Mouse (Mus musculus) kidney, adult 2 months (tissue): ENCODE measurements around the gene Kcnmb4. TPM values are rescaled to one million over a fixed set of nuclear protein-coding genes. Genes with fewer than 3 reads are reported as not detected.
A peak's percentile ranks its signal among the peaks of the same experiment; 100 is the strongest.

Experiments used
- DNase-seq: peaks from one replicate; pipeline ENCODE4 v3.0.0; 2021
- H3K27ac ChIP-seq: fragments of 200-500 bp; 2 replicates; pipeline ENCODE4 v1.5.1; 2012; ENCODE audit warnings: low read depth, low read length, control low read depth, inconsistent platforms; ENCODE audit not compliant: insufficient read depth
- H3K27me3 ChIP-seq: fragments of 200-500 bp; replicated peaks from 2 replicates; pipeline ENCODE4 v1.6.1; 2012; ENCODE audit warnings: mild to moderate bottlenecking, moderate library complexity, low read length, inconsistent platforms; ENCODE audit not compliant: control insufficient read depth, insufficient read depth
- H3K36me3 ChIP-seq: fragments of 200-500 bp; 2 replicates; pipeline ENCODE4 v1.6.1; 2012; ENCODE audit warnings: mild to moderate bottlenecking, moderate library complexity, low read length, inconsistent platforms; ENCODE audit not compliant: control insufficient read depth, insufficient read depth
- H3K4me1 ChIP-seq: fragments of 200-500 bp; 2 replicates; pipeline ENCODE4 v1.6.1; 2011; ENCODE audit warnings: low read length; ENCODE audit not compliant: control insufficient read depth, insufficient read depth
- H3K4me3 ChIP-seq: fragments of 200-500 bp; 2 replicates; pipeline ENCODE4 v1.5.1; 2011; ENCODE audit warnings: mild to moderate bottlenecking, low read depth, low read length, control low read depth; ENCODE audit not compliant: insufficient read depth
- CTCF ChIP-seq: fragments of 200-500 bp; conservative IDR thresholded peaks from 2 replicates; pipeline ENCODE4 v1.5.1; 2011; ENCODE audit warnings: low read depth, mild to moderate bottlenecking, control low read depth, low read length, moderate library complexity, mixed read lengths; ENCODE audit not compliant: insufficient read depth, insufficient read length
- POLR2A ChIP-seq: fragments of 200-500 bp; IDR thresholded peaks from one replicate; pipeline ENCODE4 v1.6.1; 2011; ENCODE audit warnings: low read depth, low read length, control low read depth
- WGBS: fragments of 180-500 bp; shearing (Covaris S2); methylation state at CpG from one replicate; pipeline ENCODE4 v1.1.7; 2018; 5-methylcytosine and 5-hydroxymethylcytosine counted together
- polyA plus RNA-seq: library from polyadenylated mRNA; depleted of rRNA; stranded (reverse); fragments of >200 nt; gene quantifications from 2 replicates; pipeline ENCODE4 v1.2.3, GENCODE M21; 2012

The Kcnmb4 gene
- polyA plus RNA-seq, 1 experiment, result 1.5 TPM

- TF ChIP-seq CTCF, result no peak
- no peak for TF ChIP-seq POLR2A
- peaks cover 4% of the 10 kb centered on the region for H3K36me3 ChIP-seq
- H3K4me3 ChIP-seq, result no peak overlapping the region
- H3K27me3 ChIP-seq, result no peaks in the 10 kb centered on the region
- no peaks in the 10 kb centered on the region for H3K4me1 ChIP-seq
- H3K27ac ChIP-seq, result no peak overlapping the region
- WGBS, result 49% methylated on average over 3 of the region's 3 CpGs
- peak; percentile 61 for DNase-seq
Measured at GRCm38 (mm10) chr10:116492768-116493167, 19.1 kb upstream of the Kcnmb4 start.

- Histone ChIP-seq H3K36me3 (no peaks in the 10 kb centered on the region; the same call in none of the 2 replicates), H3K4me3 (no peak overlapping the region), H3K27ac (no peak overlapping the region), H3K4me1 (no peaks in the 10 kb centered on the region), H3K27me3 (no peaks in the 10 kb centered on the region)
- TF ChIP-seq POLR2A (no peak), CTCF (no peak)
- WGBS, result 85% methylated on average over 10 of the region's 10 CpGs
- no peak for DNase-seq
Measured at GRCm38 (mm10) chr10:116486895-116487747, 13.4 kb upstream of the Kcnmb4 start.

- H3K36me3 ChIP-seq, result no peaks in the 10 kb centered on the region
Measured at GRCm38 (mm10) chr10:116481917-116482316, 8.2 kb upstream of the Kcnmb4 start.

GRCm38 (mm10) chr10:116480988-116481387 lies 7.3 kb upstream of the Kcnmb4 start:
- Histone ChIP-seq H3K27me3 (no peaks in the 10 kb centered on the region; the same call in 1 of the 2 replicates), H3K27ac (no peak overlapping the region), H3K36me3 (no peaks in the 10 kb centered on the region), H3K4me3 (no peak overlapping the region), H3K4me1 (no peaks in the 10 kb centered on the region)
- 0 out of 2 replicates have a peak, but pooled peaks have one; percentile 4 for TF ChIP-seq CTCF
- TF ChIP-seq POLR2A, result no peak
- no peak for DNase-seq
- 92% methylated on average over 5 of the region's 5 CpGs for WGBS

More at GRCm38 (mm10) chr10:116481917-116482316, 8.2 kb upstream of the Kcnmb4 start:
- H3K4me1 ChIP-seq, result no peaks in the 10 kb centered on the region
- H3K4me3 ChIP-seq, result no peak overlapping the region
- DNase-seq, result no peak
- WGBS, result 81% methylated on average over 12 of the region's 12 CpGs
- H3K27ac ChIP-seq, result no peak overlapping the region
- TF ChIP-seq POLR2A (no peak), CTCF (no peak)
- no peaks in the 10 kb centered on the region; the same call in 1 of the 2 replicates for H3K27me3 ChIP-seq

- 95% methylated on average over 3 of the region's 3 CpGs for WGBS
- no peak for DNase-seq
- Histone ChIP-seq H3K36me3 (no peaks in the 10 kb centered on the region), H3K27me3 (peaks cover 9% of the 10 kb centered on the region), H3K4me1 (no peaks in the 10 kb centered on the region), H3K4me3 (no peak overlapping the region), H3K27ac (no peak overlapping the region)
- TF ChIP-seq POLR2A (no peak), CTCF (no peak)
Measured at GRCm38 (mm10) chr10:116476559-116476958, 2.9 kb upstream of the Kcnmb4 start.

- TF ChIP-seq CTCF (no peak), POLR2A (no peak)
- no peak overlapping the region for H3K4me3 ChIP-seq
- peaks cover 9% of the 10 kb centered on the region for H3K27me3 ChIP-seq
- no peak for DNase-seq
- no peaks in the 10 kb centered on the region for H3K4me1 ChIP-seq
- no peaks in the 10 kb centered on the region for H3K36me3 ChIP-seq
- 63% methylated on average over 6 of the region's 6 CpGs for WGBS
- no peak overlapping the region for H3K27ac ChIP-seq
Measured at GRCm38 (mm10) chr10:116475725-116476124, 2.0 kb upstream of the Kcnmb4 start.

GRCm38 (mm10) chr10:116473071-116473758 lies 463 bp downstream of the Kcnmb4 start:
- 1% methylated on average over 68 of the region's 78 CpGs for WGBS
- peaks cover 9% of the 10 kb centered on the region for H3K27me3 ChIP-seq
- H3K36me3 ChIP-seq, result no peaks in the 10 kb centered on the region
- no peaks in the 10 kb centered on the region for H3K4me1 ChIP-seq
- no peak for TF ChIP-seq POLR2A
- no peak for TF ChIP-seq CTCF
- peak overlapping the region; percentile 31 for H3K4me3 ChIP-seq
- DNase-seq, result no peak
- no peak overlapping the region for H3K27ac ChIP-seq
